Mouse (Mus musculus) kidney, adult 2 months (tissue): ENCODE measurements around the gene Hist1h2aa.
A peak's percentile ranks its signal among the peaks of the same experiment; 100 is the strongest.

ENCODE experiments used
- CTCF ChIP-seq: fragments of 200-500 bp; conservative IDR thresholded peaks from 2 replicates; pipeline ENCODE4 v1.5.1; 2011; ENCODE audit warnings: low read depth, mild to moderate bottlenecking, control low read depth, low read length, moderate library complexity, mixed read lengths; ENCODE audit not compliant: insufficient read depth, insufficient read length
- POLR2A ChIP-seq: fragments of 200-500 bp; IDR thresholded peaks from one replicate; pipeline ENCODE4 v1.6.1; 2011; ENCODE audit warnings: low read depth, low read length, control low read depth

DNA sequence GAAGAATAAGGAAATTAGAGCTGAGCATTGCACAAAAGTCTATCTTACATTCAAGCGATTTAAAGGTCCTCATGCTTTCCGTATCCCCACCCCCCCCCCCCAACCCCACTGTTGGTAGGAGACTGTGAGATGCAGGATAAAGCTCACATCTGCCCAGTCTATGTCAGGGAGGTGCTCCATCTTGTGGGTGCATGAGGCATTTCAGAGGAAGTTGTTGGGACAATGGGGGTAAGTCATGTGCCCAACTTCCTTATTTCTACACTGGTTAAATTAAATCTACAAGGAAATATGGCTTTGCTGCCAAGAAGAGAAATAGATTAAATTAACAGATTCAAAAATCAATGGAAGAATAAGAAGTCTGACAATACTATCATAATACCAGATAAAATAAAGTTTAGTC lies 48.7 kb upstream of the Hist1h2aa start:
- TF ChIP-seq POLR2A = no peak
- peak; percentile 72 for TF ChIP-seq CTCF
